Mouse (Mus musculus): ENCODE data around the gene Fabp1. TPM values are rescaled to one million over a fixed set of nuclear protein-coding genes. Genes with fewer than 3 reads are reported as not detected.

Fabp1 gene
- 6,827 TPM for polyA plus RNA-seq (2014; fragmentation: Illumina TruSeq; extraction: RNeasy Lipid Tissue Mini Kit (QIAGEN cat#74804); ENCODE audit: low read depth, low replicate concordance)

GRCm38 (mm10) chr6:71199612-71200011 is at the start of gene Fabp1:
Gene Fabp1, plus strand, starts transcription at chr6:71199827.

Other genes with a start within 250 kb of the Fabp1 start
- gene Foxi3, start 243.3 kb upstream of the Fabp1 start, polyA plus RNA-seq (2014; fragmentation: Illumina TruSeq; extraction: RNeasy Lipid Tissue Mini Kit (QIAGEN cat#74804); ENCODE audit: low read depth, low replicate concordance), result not detected
- 18.8 TPM for gene Thnsl2, start 55.4 kb upstream of the Fabp1 start, polyA plus RNA-seq (2014; fragmentation: Illumina TruSeq; extraction: RNeasy Lipid Tissue Mini Kit (QIAGEN cat#74804); ENCODE audit: low read depth, low replicate concordance)
- gene Krcc1, start 71.8 kb downstream of the Fabp1 start, polyA plus RNA-seq (2014; fragmentation: Illumina TruSeq; extraction: RNeasy Lipid Tissue Mini Kit (QIAGEN cat#74804); ENCODE audit: low read depth, low replicate concordance), result 242 TPM
- gene Smyd1, start 122.4 kb downstream of the Fabp1 start, polyA plus RNA-seq (2014; fragmentation: Illumina TruSeq; extraction: RNeasy Lipid Tissue Mini Kit (QIAGEN cat#74804); ENCODE audit: low read depth, low replicate concordance), result 7.0 TPM
- not detected for gene Cd8b1, start 123.0 kb downstream of the Fabp1 start, polyA plus RNA-seq (2014; fragmentation: Illumina TruSeq; extraction: RNeasy Lipid Tissue Mini Kit (QIAGEN cat#74804); ENCODE audit: low read depth, low replicate concordance)
- 0.21 TPM for gene Cd8a, start 173.6 kb downstream of the Fabp1 start, polyA plus RNA-seq (2014; fragmentation: Illumina TruSeq; extraction: RNeasy Lipid Tissue Mini Kit (QIAGEN cat#74804); ENCODE audit: low read depth, low replicate concordance)
- 139 TPM for gene Rmnd5a, start 240.8 kb downstream of the Fabp1 start, polyA plus RNA-seq (2014; fragmentation: Illumina TruSeq; extraction: RNeasy Lipid Tissue Mini Kit (QIAGEN cat#74804); ENCODE audit: low read depth, low replicate concordance)

Measured in liver, adult 10 weeks (tissue).